Mouse (Mus musculus) telencephalon, adult 2 months (tissue): ENCODE results near the gene Spata31d1b.

Experiments
- DNase-seq: peaks from one replicate; pipeline ENCODE4 v3.0.0-alpha.2; 2011; ENCODE audit warnings: low read depth, low spot score

Spata31d1b gene

DNA sequence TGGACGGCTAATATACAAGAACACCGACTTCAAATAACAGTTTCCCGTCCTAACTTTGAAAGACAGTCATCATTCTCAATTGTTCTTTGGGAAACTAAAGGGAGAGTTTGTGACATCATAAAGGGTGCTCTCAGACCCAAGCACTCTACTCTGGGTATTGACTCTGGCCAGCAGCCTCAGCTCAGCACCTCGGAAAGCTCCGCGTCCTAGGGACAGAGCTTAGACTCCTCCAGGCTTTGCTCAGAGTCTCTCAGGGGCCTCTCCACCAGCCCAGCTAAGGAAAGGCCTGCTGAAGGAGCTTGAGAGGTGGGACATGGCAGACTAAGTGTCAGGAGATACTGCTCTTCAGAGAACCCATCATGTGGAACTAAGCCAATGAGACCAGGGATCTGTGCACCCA lies 34.1 kb downstream of the Spata31d1b start:
- no peak for DNase-seq

DNA sequence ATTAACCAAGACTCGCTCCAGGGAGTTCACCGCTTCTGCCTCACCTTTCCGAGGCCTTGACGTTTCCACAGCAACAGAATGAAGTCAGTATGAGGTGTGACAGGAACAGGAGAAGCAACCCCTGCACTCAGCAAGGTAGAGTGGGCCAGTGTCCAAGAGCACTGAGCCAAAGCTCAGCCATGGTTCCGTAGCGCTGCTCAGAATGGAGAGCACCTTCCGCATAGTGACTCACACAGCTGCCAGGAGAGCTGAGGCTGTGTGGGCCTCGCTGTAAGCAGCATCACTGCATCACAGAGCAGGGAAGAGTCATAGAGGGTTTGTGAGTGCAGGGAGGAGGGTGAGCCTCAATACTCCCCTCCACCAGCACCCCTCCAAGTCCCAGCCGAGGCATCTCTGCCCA lies 34.6 kb downstream of the Spata31d1b start, which contains the start of gene 1700014D04Rik:
Gene 1700014D04Rik (minus strand): TSS at position 42 of the 400 bp plus-strand sequence.
- peak; percentile 38 for DNase-seq

DNA sequence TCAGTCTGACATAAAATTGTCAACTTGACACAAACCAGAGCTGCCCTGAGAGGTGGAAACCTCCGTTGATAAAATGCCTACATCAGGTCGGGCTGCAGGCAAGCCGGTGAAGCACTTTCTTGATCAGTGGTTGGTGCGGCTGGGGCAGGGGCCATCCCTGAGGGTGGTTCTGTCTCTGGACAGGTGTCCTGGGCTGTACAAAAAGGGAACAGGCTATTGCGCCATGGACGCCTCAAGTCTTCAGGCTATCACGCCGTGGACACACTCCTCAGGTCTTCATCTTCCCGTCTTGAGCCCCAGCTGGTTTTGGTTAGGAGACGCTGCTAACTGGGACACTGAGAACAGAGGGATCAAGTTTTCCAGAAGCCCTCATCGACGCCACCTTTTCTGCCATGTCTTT lies 38.2 kb downstream of the Spata31d1b start:
- DNase-seq, result no peak

DNA sequence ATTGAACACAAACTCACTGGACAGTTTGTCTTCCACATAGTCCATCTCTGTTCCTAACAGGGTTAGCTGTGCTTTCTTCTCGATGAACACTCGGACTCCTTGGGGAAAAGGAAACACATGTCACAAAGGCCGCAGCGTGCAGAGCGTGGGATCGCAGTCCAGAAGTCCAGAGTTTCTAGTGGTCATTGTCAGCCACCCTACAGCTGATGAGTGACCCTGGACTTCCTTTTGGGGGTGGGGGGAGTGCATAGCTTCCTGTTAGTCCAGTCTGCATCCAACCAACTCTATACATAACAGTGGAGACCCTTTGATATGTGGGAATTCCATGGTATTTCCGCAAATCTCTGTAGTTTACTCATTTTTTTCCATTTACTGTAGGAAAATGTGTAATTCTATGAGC lies 44.8 kb downstream of the Spata31d1b start:
- no peak for DNase-seq

DNA sequence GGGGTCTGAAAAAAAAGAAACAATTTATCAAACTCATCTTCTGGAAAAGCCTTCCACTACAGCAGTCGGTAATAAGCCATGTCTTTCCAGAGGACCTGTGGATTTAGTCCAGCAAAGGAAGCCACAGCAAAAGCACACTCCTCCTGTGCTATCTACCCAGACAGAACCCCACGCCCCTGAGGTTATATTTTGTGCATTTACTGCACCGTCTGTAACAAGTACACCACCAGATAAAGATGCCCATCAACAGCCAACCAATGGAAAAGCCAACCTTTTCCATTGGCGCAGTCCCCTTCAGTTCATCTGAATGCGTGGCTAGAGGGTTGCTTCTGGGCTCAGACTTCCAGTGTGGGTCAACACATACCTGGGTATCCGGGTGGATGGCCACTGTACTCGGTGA lies 50.7 kb downstream of the Spata31d1b start:
- DNase-seq, result no peak

DNA sequence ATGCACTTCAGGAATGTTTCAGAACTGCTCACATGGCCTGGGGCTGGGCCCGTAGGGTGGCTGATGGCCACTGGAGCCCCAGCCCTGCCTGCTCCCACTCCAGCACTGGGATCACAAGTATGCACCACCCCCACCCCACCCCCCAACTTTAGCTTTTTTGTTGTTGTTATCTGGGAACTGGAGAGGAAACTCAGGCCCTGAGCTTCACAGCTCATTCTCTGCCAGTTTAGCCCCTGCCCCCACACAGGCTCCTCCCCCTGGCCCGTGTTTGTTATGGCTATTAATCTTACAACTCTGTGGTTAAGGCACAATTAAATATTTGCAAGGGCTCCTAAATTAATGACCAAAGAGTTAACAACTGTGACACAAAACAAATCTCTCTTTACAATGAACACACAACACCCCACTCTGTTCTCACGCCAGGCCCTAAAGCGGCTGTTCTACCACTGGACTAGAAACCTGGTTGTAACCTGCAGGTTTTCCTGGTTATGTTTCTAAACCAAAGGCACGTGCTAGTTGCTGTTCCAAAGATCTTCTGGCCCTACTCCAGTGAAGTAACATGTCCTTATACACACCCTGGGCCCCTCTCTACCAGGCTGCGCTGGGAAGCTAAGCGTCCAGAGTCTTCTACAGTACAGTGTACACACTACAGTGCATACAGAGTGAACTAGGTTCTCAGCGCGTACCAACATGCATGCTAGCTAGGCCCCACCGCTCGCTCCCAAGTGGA lies 54.9 kb downstream of the Spata31d1b start:
- DNase-seq, result no peak

DNA sequence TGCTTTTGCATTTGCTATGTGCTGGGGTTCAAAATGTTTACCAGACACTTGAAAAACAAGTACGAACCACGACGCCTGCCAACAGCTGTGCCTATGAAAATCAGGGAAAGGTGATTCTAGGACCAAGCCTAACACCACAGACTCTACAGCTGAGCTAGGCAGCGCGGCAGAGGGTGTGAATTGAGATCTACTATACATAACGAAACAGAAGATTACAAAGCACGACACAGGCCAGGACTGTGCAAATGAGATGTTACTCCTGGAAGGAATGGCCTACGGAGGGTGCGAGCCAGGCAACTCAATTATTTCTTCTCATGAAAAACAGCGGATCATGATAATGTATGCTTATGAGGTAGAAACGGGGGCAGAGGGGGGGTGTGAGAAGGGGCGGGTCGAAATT lies 56.4 kb downstream of the Spata31d1b start:
- no peak for DNase-seq
